Mouse (Mus musculus): ENCODE measurements around the gene Rnf114. TPM values are rescaled to one million over a fixed set of nuclear protein-coding genes. Genes with fewer than 3 reads are reported as not detected.

The Rnf114 gene
- total and polyA plus RNA-seq, 3 experiments = 40.8 to 50.4 (median 45.6) TPM

DNA sequence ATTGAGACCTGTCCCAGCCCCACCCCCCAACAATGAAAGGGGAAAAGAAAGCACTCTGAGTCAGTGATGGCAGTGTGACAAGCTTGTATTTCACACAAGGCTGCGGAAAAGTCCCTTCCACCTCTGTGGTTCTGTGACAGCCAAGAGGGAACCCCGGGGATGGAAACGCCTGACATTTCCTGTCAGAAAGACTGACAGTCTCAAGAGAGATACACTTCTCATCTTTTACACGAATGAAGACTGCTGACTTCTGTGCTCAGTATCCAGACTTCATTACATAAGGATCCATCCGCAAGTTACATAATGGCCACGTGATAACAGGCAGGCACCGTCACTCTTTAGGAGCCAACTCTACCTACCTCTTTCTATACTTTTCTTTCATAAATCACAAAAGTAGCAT lies 4.0 kb downstream of the Rnf114 start:
- no peak overlapping the region for H3K27ac ChIP-seq (ENCODE audit: insufficient read depth, low read depth)
- H3K4me1 ChIP-seq (ENCODE audit: control insufficient read depth in 1 of 2, insufficient read depth in 2 of 2) = peaks cover 4 to 30% of the 10 kb centered on the region in 2 experiments
- TF ChIP-seq ZMIZ1 (IDR thresholded peaks at IDR 0.05; ENCODE audit: low read depth, low read length) = no peak
- peak; percentile 54; the same call in 1 of the 2 replicates for TF ChIP-seq ETS1 (conservative IDR thresholded peaks at IDR 0.05; ENCODE audit: low read depth, low read length)
- in situ Hi-C loops (cut with MboI; ENCODE audit: low pct_ligation_motif_present, low pct_unique_long_range_greater_than_20kb, low sequenced_read_pairs) = no loop called here
- H3K79me2 ChIP-seq (replicated peaks; ENCODE audit: control insufficient read depth, extremely low read depth, insufficient read depth, poor library complexity, severe bottlenecking) = peaks cover 15% of the 10 kb centered on the region
- no peak overlapping the region for H3K9ac ChIP-seq (ENCODE audit: insufficient read depth, low read depth)
- no peak overlapping the region for H3K4me2 ChIP-seq (ENCODE audit: insufficient read depth, low read depth, poor library complexity, severe bottlenecking)
- no peak overlapping the region for H3K4me3 ChIP-seq (replicated peaks in 1 of 3; ENCODE audit: low read depth in 2 of 3, low read length in 2 of 3, poor library complexity in 1 of 3)
- DNase-seq (ENCODE audit: extremely low read depth) = peak; percentile 65
- H3K9me3 ChIP-seq (replicated peaks; ENCODE audit: low read length) = no peaks in the 10 kb centered on the region
- H3K36me3 ChIP-seq (replicated peaks in 1 of 2; ENCODE audit: control insufficient read depth in 1 of 2, insufficient read depth in 1 of 2, low read length in 1 of 2) = peaks cover 0 to 12% of the 10 kb centered on the region in 2 experiments
- dilution Hi-C loops (cut with MboI; ENCODE audit: extremely low pct_ligation_motif_present, extremely low pct_unique_long_range_greater_than_20kb, low sequenced_read_pairs) = no loop called here
- no peaks in the 10 kb centered on the region for H3K27me3 ChIP-seq (replicated peaks)

DNA sequence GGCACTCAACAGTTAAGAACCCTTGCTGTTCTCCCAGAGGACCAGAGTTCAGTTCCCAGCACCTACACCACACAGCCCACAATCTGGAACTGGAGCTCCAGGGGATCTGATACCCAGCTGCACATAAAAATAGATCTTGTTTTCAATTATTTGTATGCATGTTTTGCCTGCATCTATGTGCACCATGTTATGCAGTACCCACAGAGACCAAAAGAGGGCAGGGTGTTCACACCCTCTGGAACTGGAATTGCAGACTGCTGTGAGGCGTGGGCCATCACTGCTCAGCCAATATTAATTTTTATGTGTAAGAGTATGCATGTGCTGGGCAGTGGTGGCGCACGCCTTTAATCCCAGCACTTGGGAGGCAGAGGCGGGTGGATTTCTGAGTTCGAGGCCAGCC lies 4.8 kb downstream of the Rnf114 start:
- H3K27ac ChIP-seq (ENCODE audit: insufficient read depth, low read depth) = no peak overlapping the region
- peaks cover 7% of the 10 kb centered on the region for H3K79me2 ChIP-seq (replicated peaks; ENCODE audit: control insufficient read depth, extremely low read depth, insufficient read depth, poor library complexity, severe bottlenecking)
- H3K9ac ChIP-seq (ENCODE audit: insufficient read depth, low read depth) = no peak overlapping the region
- dilution Hi-C loops (cut with MboI; ENCODE audit: extremely low pct_ligation_motif_present, extremely low pct_unique_long_range_greater_than_20kb, low sequenced_read_pairs) (no loop called here), in situ Hi-C loops (cut with MboI; ENCODE audit: low pct_ligation_motif_present, low pct_unique_long_range_greater_than_20kb, low sequenced_read_pairs) (no loop called here)
- H3K4me2 ChIP-seq (ENCODE audit: insufficient read depth, low read depth, poor library complexity, severe bottlenecking) = no peak overlapping the region
- peak; percentile 61 for DNase-seq (ENCODE audit: extremely low read depth)
- H3K4me3 ChIP-seq (replicated peaks in 1 of 3; ENCODE audit: low read depth in 2 of 3, low read length in 2 of 3, poor library complexity in 1 of 3) = no peak overlapping the region
- H3K4me1 ChIP-seq (ENCODE audit: control insufficient read depth in 1 of 2, insufficient read depth in 2 of 2) = peaks cover 4 to 28% of the 10 kb centered on the region in 2 experiments
- no peaks in the 10 kb centered on the region for H3K27me3 ChIP-seq (replicated peaks)
- TF ChIP-seq RAD21 (IDR thresholded peaks at IDR 0.05; ENCODE audit: low read depth, low read length) (peak; percentile 57), EP300 (IDR thresholded peaks at IDR 0.05; ENCODE audit: low read length) (no peak), TBP (conservative IDR thresholded peaks at IDR 0.05; ENCODE audit: low read depth, low read length) (no peak), ZNF384 (IDR thresholded peaks at IDR 0.05; ENCODE audit: low read depth, low read length) (no peak), SMC3 (IDR thresholded peaks at IDR 0.05; ENCODE audit: low read depth, low read length) (peak; percentile 53), CTCF (conservative IDR thresholded peaks at IDR 0.05 in 1 of 2, IDR thresholded peaks at IDR 0.05 in 1 of 2; ENCODE audit: low read depth in 2 of 2, low read length in 2 of 2) (peak; percentile 53 to 68), TCF12 (IDR thresholded peaks at IDR 0.05; ENCODE audit: low read depth, low read length) (no peak), MYC (IDR thresholded peaks at IDR 0.05; ENCODE audit: low read depth, low read length) (no peak), E2F4 (IDR thresholded peaks at IDR 0.05; ENCODE audit: insufficient replicate concordance, low read depth, low read length) (no peak), MAFK (IDR thresholded peaks at IDR 0.05; ENCODE audit: insufficient replicate concordance, low read length) (no peak)
- H3K36me3 ChIP-seq (replicated peaks in 1 of 2; ENCODE audit: control insufficient read depth in 1 of 2, insufficient read depth in 1 of 2, low read length in 1 of 2) = peaks cover 0 to 12% of the 10 kb centered on the region in 2 experiments
- no peaks in the 10 kb centered on the region for H3K9me3 ChIP-seq (replicated peaks; ENCODE audit: low read length)

DNA sequence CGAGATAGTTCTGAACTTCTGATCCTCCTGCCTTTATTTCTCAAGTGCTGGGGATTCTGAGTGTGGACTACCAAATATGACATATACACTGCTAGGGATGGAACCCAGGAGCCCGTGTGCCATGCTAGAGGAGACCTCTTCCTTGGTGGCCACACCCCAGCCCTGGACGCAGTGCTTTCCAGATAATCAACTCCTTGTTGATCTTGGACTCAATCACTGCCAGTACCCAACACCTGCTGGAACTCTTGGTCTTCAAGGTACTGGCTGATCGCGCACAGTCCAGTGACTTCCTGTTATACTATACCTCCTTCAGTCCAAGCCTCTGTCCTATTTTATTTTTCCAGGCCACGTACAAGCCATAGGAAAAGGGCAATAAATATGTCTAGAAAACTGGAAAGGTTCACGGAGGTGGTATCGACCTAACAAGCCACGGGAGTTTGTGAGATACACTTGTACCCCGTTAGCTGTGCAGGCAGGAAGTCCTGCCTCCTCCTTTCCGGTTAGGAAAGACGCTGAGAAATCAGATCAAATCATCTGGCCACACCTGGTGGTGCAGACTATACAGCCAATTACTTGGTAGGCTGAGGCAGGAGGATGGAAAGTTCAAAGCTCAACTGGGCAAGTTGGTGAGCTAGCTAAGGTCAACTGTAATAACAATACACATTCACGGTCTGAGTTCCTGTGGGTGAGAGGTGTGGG lies 10.3 kb downstream of the Rnf114 start:
- peak overlapping the region; percentile 48 for H3K27ac ChIP-seq (ENCODE audit: insufficient read depth, low read depth)
- dilution Hi-C loops (cut with MboI; ENCODE audit: extremely low pct_ligation_motif_present, extremely low pct_unique_long_range_greater_than_20kb, low sequenced_read_pairs) (no loop called here), in situ Hi-C loops (cut with MboI; ENCODE audit: low pct_ligation_motif_present, low pct_unique_long_range_greater_than_20kb, low sequenced_read_pairs) (no loop called here)
- H3K9ac ChIP-seq (ENCODE audit: insufficient read depth, low read depth) = peak overlapping the region; percentile 91; the same call in 1 of the 2 replicates
- H3K4me3 ChIP-seq (replicated peaks in 1 of 3; ENCODE audit: low read depth in 2 of 3, low read length in 2 of 3, poor library complexity in 1 of 3) = peak overlapping the region; percentile 74 to 98 (median 95)
- H3K36me3 ChIP-seq (replicated peaks in 1 of 2; ENCODE audit: control insufficient read depth in 1 of 2, insufficient read depth in 1 of 2, low read length in 1 of 2) = peaks cover 7 to 27% of the 10 kb centered on the region in 2 experiments
- H3K4me2 ChIP-seq (ENCODE audit: insufficient read depth, low read depth, poor library complexity, severe bottlenecking) = peak overlapping the region; percentile 87
- no peak for TF ChIP-seq MAFK (IDR thresholded peaks at IDR 0.05; ENCODE audit: insufficient replicate concordance, low read length)
- no peak for TF ChIP-seq JUN (IDR thresholded peaks at IDR 0.05; ENCODE audit: insufficient read depth, low read depth, low read length)
- no peak for TF ChIP-seq EP300 (IDR thresholded peaks at IDR 0.05; ENCODE audit: low read length)
- TF ChIP-seq ZNF384 (IDR thresholded peaks at IDR 0.05; ENCODE audit: low read depth, low read length) = no peak
- TF ChIP-seq USF1 (IDR thresholded peaks at IDR 0.05; ENCODE audit: low read depth, low read length) = no peak
- TF ChIP-seq ZMIZ1 (IDR thresholded peaks at IDR 0.05; ENCODE audit: low read depth, low read length) = no peak
- TF ChIP-seq MAX (IDR thresholded peaks at IDR 0.05; ENCODE audit: low read length) = peak; percentile 60
- TF ChIP-seq POLR2A (IDR thresholded peaks at IDR 0.05; ENCODE audit: low read depth, low read length) = no peak
- no peak for TF ChIP-seq MEF2A (IDR thresholded peaks at IDR 0.05; ENCODE audit: borderline replicate concordance, low read depth, low read length)
- TF ChIP-seq ELF1 (IDR thresholded peaks at IDR 0.05; ENCODE audit: low read depth, low read length) = peak; percentile 40
- TF ChIP-seq TBP (conservative IDR thresholded peaks at IDR 0.05; ENCODE audit: low read depth, low read length) = peak; percentile 80
- no peak; the same call in none of the 2 replicates for TF ChIP-seq MXI1 (IDR thresholded peaks at IDR 0.05; ENCODE audit: low read depth, low read length)
- no peak for TF ChIP-seq JUND (conservative IDR thresholded peaks at IDR 0.05; ENCODE audit: low read depth, low read length)
- no peak; the same call in 1 of the 2 replicates for TF ChIP-seq MYC (IDR thresholded peaks at IDR 0.05; ENCODE audit: low read depth, low read length)
- H3K27me3 ChIP-seq (replicated peaks) = no peaks in the 10 kb centered on the region
- no peak for DNase-seq (ENCODE audit: extremely low read depth)
- no peaks in the 10 kb centered on the region for H3K9me3 ChIP-seq (replicated peaks; ENCODE audit: low read length)
- peaks cover 5 to 32% of the 10 kb centered on the region in 2 experiments for H3K4me1 ChIP-seq (ENCODE audit: control insufficient read depth in 1 of 2, insufficient read depth in 2 of 2)
- peaks cover 38% of the 10 kb centered on the region for H3K79me2 ChIP-seq (replicated peaks; ENCODE audit: control insufficient read depth, extremely low read depth, insufficient read depth, poor library complexity, severe bottlenecking)
